Mouse (Mus musculus) stomach, embryonic 14.5 days (tissue): ENCODE data around the gene Nos2. TPM values are rescaled to one million over a fixed set of nuclear protein-coding genes. Genes with fewer than 3 reads are reported as not detected.
"Not testable (repeated sequence)": the region's sequence is repeated elsewhere in the genome, so short reads cannot be mapped to it uniquely, and the experiment has no call there.

Experiments used
- ATAC-seq: fragments of 200-750 bp; cut with Nextera tagmentation; 2 replicates; pipeline ENCODE4 v1.8.0; 2017; ENCODE audit warnings: low read depth, moderate TSS enrichment; ENCODE audit not compliant: insufficient number of reproducible peaks, insufficient read depth, low FRiP score
- H3K27ac ChIP-seq: fragments of 300-500 bp; sonication (generic); 2 replicates; pipeline ENCODE4 v1.5.1; 2014; ENCODE audit warnings: mild to moderate bottlenecking, low read length, moderate library complexity, mixed read lengths
- H3K27me3 ChIP-seq: fragments of 300-500 bp; sonication (generic); 2 replicates; pipeline ENCODE4 v1.6.1; 2014; ENCODE audit warnings: low read length, control low read depth, mixed read lengths; ENCODE audit not compliant: control insufficient read depth, insufficient read depth
- H3K36me3 ChIP-seq: fragments of 300-500 bp; sonication (generic); 2 replicates; pipeline ENCODE4 v1.6.1; 2014; ENCODE audit warnings: mild to moderate bottlenecking, control low read depth, low read length, moderate library complexity, mixed read lengths; ENCODE audit not compliant: control insufficient read depth, insufficient read depth
- H3K4me1 ChIP-seq: fragments of 300-500 bp; sonication (generic); 2 replicates; pipeline ENCODE4 v1.6.1; 2014; ENCODE audit warnings: low read length, control low read depth, mixed read lengths; ENCODE audit not compliant: control insufficient read depth, insufficient read depth
- H3K4me2 ChIP-seq: fragments of 300-500 bp; sonication (generic); replicated peaks from 2 replicates; pipeline ENCODE4 v1.6.1; 2014; ENCODE audit warnings: low read depth, low read length, control low read depth
- H3K4me3 ChIP-seq: fragments of 300-500 bp; sonication (generic); 2 replicates; pipeline ENCODE4 v1.5.1; 2014; ENCODE audit warnings: low read depth, low read length, control low read depth
- H3K9ac ChIP-seq: fragments of 300-500 bp; sonication (generic); replicated peaks from 2 replicates; pipeline ENCODE4 v1.6.1; 2014; ENCODE audit warnings: low read depth, mild to moderate bottlenecking, control low read depth, low read length, moderate library complexity, mixed read lengths
- H3K9me3 ChIP-seq: fragments of 300-500 bp; sonication (generic); 2 replicates; pipeline ENCODE4 v1.6.1; 2016; ENCODE audit warnings: low read depth, low read length, control low read depth; ENCODE audit not compliant: control insufficient read depth
- WGBS: fragments of 180-500 bp; shearing (Covaris S2); extraction: QIAGEN DNeasy Blood & Tissue Kit; methylation state at CpG from one replicate; pipeline ENCODE4 v1.1.7; 2014; 5-methylcytosine and 5-hydroxymethylcytosine counted together
- polyA plus RNA-seq: library from polyadenylated mRNA; unstranded; fragments of >200 nt; fragmentation: Nextera tagmentation; extraction: Ambion mirVana; gene quantifications from 2 replicates; pipeline ENCODE4 v1.2.1, GENCODE M21; 2014

Gene Nos2
- polyA plus RNA-seq, 1 experiment from 2014 or later, result 1.5 TPM

DNA sequence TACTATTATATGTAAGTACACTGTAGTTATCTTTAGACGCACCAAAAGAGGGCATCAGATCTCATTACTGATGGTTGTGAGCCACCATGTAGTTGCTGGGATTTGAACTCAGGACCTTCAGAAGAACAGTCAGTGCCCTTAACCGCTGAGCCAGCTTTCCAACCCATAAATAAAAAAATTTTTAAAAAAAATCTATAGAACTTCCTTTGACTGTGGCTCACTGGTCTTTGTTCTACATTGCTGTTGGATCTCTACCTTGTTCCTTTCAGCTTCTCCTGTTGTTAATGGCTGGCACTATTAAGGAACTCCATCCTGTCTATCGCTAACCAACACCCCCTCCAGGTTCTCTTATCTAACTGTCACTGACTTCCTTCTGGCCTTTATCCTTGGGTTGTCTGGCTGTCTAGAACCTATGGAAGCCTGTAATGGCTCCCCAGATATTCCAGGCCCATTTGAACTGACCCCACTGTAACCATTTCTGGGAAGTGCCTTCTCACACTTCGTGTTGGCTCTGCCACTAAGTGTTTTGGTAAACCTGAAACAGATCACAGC, 59.6 kb downstream of the Nos2 start:
- H3K9ac ChIP-seq, result no peak overlapping the region
- H3K27me3 ChIP-seq, result no peaks in the 10 kb centered on the region
- H3K4me2 ChIP-seq, result no peak overlapping the region
- no peak overlapping the region for H3K4me3 ChIP-seq
- 0 out of 2 replicates have a peak, but pooled peaks cover 5% of the 10 kb centered on the region for H3K4me1 ChIP-seq
- WGBS, result 76% methylated on average over 4 of the region's 4 CpGs
- no peak for ATAC-seq
- no peaks in the 10 kb centered on the region for H3K9me3 ChIP-seq
- H3K27ac ChIP-seq, result no peak overlapping the region
- H3K36me3 ChIP-seq, result no peaks in the 10 kb centered on the region

DNA sequence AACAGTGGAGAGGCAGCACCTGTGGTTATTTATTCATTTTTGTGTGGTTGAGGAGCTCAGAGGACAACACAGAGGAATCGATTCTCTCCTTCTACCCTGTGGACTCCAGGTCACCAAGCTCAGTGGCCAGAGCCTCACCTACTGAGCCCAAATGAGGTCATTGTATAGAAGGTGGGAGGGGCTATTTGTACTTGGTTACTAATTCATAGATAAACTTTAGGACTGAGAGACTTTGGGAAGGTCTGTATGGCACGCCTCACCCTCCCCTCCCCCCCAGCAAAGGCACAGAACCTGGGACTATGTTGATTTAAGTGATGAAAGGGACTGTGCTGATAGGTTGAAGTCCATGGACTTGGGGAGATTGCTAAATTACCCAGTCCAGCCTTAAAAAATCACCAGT, 61.5 kb downstream of the Nos2 start:
- Histone ChIP-seq H3K4me2 (no peak overlapping the region), H3K27ac (no peak overlapping the region), H3K4me3 (no peak overlapping the region), H3K9me3 (no peaks in the 10 kb centered on the region), H3K9ac (no peak overlapping the region), H3K4me1 (0 out of 2 replicates have a peak, but pooled peaks cover 5% of the 10 kb centered on the region), H3K36me3 (no peaks in the 10 kb centered on the region), H3K27me3 (no peaks in the 10 kb centered on the region)
- 62% methylated on average over 2 of the region's 2 CpGs for WGBS
- peak; percentile 89 for ATAC-seq

DNA sequence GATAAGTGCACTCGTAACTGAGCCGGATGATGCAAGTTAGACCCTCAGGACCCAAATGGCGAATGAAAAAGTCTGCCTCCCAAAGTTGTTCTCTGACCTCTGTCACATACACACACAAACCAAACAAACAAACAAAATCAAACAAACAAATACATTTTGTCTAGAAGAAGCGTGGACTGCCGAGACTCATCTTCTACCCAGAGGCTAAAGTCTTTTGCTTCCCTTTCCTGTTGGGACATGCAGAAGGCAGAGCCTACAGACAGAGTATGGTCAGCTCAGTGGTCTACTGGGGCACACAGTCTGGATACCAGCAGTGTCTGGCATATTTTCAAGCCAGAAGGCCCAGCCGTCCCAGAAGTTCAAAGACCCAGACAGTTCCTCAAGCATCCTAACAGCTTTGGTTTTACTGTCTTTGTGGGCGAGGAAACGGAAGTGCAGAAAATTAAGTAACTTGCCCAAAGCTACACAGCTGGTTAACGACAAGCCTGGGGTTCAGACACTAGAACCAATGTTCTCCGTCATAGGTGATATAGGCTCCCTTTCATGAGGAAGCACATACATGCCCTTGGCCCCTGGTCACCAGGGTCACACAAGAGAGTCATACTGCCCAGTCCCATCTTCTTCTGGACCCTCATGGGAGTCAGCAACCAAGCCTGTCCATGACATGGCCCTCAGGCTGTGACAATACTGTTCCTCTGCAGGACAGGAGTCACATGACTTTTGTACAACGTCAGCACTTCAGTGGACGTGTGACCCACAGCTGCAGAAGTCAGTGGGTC, 62.1 kb downstream of the Nos2 start:
- Histone ChIP-seq H3K27ac (no peak overlapping the region), H3K27me3 (no peaks in the 10 kb centered on the region), H3K36me3 (no peaks in the 10 kb centered on the region), H3K4me1 (0 out of 2 replicates have a peak, but pooled peaks cover 5% of the 10 kb centered on the region), H3K9me3 (no peaks in the 10 kb centered on the region), H3K9ac (no peak overlapping the region), H3K4me3 (no peak overlapping the region), H3K4me2 (no peak overlapping the region)
- 78% methylated on average over 12 of the region's 12 CpGs for WGBS
- ATAC-seq, result no peak

GRCm38 (mm10) chr11:78983539-78983938, 63.0 kb downstream of the Nos2 start:
- no peak overlapping the region for H3K4me2 ChIP-seq
- WGBS, result 88% methylated on average over 7 of the region's 7 CpGs

DNA sequence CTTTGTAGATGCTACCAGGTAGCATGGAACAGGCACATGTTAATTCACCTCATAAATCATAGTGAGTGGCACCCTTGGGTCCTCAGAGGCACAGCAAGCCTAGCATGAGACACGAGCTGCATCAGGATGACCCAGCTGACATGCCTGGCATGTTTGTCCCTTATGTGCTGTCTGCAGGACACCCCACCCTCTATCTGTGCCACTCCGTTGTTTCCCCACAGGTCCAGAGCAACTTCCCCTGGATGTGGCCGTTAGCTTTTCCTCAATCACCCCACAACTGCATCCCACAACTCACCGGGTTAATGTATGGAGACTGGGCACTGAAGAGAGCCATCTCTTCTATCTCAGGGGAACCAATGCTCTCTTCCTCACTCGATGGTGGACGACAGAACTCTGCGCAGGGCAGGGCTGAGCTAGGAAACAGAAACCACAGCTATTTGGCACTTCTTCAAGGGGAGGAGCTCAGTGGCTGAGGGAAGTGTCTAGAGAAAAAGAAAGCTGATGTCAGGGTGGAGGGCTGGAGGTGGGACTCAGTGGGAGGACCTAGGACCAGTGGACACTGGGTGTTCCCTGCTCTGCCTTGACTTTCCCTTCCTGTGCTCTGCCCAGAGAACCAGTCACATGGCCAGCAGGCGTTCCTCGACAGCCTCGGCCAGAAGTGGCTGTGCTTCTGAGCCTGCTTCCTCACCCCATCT, 64.0 kb downstream of the Nos2 start, which contains the start of gene Lgals9:
Gene Lgals9 (minus strand): TSS at position 464 of the 695 bp plus-strand sequence.
- no peak within 1 kb of the TSS for H3K27ac ChIP-seq
- peak; percentile 59; the same call in 1 of the 2 replicates for ATAC-seq
- H3K4me2 ChIP-seq, result no peak within 1 kb of the TSS; the same call in 1 of the 2 replicates
- H3K9me3 ChIP-seq, result no peaks in the 10 kb centered on the region
- 56% methylated on average over 10 of the region's 10 CpGs for WGBS
- H3K9ac ChIP-seq, result no peak within 1 kb of the TSS
- 0 out of 2 replicates have a peak, but pooled peaks cover 5% of the 10 kb centered on the region for H3K4me1 ChIP-seq
- no peaks in the 10 kb centered on the region for H3K27me3 ChIP-seq
- no peaks in the 10 kb centered on the region for H3K36me3 ChIP-seq
- no peak within 1 kb of the TSS; the same call in 1 of the 2 replicates for H3K4me3 ChIP-seq

More at GRCm38 (mm10) chr11:78983539-78983938, 63.0 kb downstream of the Nos2 start:
- H3K9ac ChIP-seq, result no peak overlapping the region
- no peak for ATAC-seq
- no peaks in the 10 kb centered on the region for H3K27me3 ChIP-seq
- H3K27ac ChIP-seq, result no peak overlapping the region
- 0 out of 2 replicates have a peak, but pooled peaks cover 5% of the 10 kb centered on the region for H3K4me1 ChIP-seq
- no peaks in the 10 kb centered on the region for H3K36me3 ChIP-seq
- H3K9me3 ChIP-seq, result no peaks in the 10 kb centered on the region
- H3K4me3 ChIP-seq, result no peak overlapping the region

- ATAC-seq, result no peak
- Histone ChIP-seq H3K4me3 (no peak overlapping the region), H3K9me3 (peaks cover 3% of the 10 kb centered on the region; the same call in 1 of the 2 replicates), H3K9ac (no peak overlapping the region), H3K4me1 (0 out of 2 replicates have a peak, but pooled peaks cover 5% of the 10 kb centered on the region), H3K4me2 (no peak overlapping the region), H3K27ac (no peak overlapping the region), H3K36me3 (no peaks in the 10 kb centered on the region), H3K27me3 (no peaks in the 10 kb centered on the region)
Observed at GRCm38 (mm10) chr11:78985505-78985904, 64.9 kb downstream of the Nos2 start.

- H3K9me3 ChIP-seq, result peaks cover 3% of the 10 kb centered on the region; the same call in 1 of the 2 replicates
- no peak overlapping the region for H3K4me3 ChIP-seq
- H3K4me1 ChIP-seq, result 0 out of 2 replicates have a peak, but pooled peaks cover 5% of the 10 kb centered on the region
- no peak overlapping the region for H3K27ac ChIP-seq
- no peaks in the 10 kb centered on the region for H3K36me3 ChIP-seq
- H3K27me3 ChIP-seq, result no peaks in the 10 kb centered on the region
- H3K4me2 ChIP-seq, result no peak overlapping the region
- WGBS, result 86% methylated on average over 10 of the region's 10 CpGs
- no peak overlapping the region for H3K9ac ChIP-seq
- ATAC-seq, result no peak
Observed at GRCm38 (mm10) chr11:78986311-78987002, 65.9 kb downstream of the Nos2 start.

GRCm38 (mm10) chr11:78989206-78989605, 68.6 kb downstream of the Nos2 start:
- not testable (repeated sequence) for H3K36me3 ChIP-seq, H3K27me3 ChIP-seq, H3K9ac ChIP-seq, H3K4me2 ChIP-seq, H3K27ac ChIP-seq, H3K4me1 ChIP-seq, H3K4me3 ChIP-seq, ATAC-seq, H3K9me3 ChIP-seq
- whole genome bisulfite sequencing, result 94% methylated on average over 11 of the region's 11 CpGs
